Mouse (Mus musculus): ENCODE results near the gene Foxl2.

DNA sequence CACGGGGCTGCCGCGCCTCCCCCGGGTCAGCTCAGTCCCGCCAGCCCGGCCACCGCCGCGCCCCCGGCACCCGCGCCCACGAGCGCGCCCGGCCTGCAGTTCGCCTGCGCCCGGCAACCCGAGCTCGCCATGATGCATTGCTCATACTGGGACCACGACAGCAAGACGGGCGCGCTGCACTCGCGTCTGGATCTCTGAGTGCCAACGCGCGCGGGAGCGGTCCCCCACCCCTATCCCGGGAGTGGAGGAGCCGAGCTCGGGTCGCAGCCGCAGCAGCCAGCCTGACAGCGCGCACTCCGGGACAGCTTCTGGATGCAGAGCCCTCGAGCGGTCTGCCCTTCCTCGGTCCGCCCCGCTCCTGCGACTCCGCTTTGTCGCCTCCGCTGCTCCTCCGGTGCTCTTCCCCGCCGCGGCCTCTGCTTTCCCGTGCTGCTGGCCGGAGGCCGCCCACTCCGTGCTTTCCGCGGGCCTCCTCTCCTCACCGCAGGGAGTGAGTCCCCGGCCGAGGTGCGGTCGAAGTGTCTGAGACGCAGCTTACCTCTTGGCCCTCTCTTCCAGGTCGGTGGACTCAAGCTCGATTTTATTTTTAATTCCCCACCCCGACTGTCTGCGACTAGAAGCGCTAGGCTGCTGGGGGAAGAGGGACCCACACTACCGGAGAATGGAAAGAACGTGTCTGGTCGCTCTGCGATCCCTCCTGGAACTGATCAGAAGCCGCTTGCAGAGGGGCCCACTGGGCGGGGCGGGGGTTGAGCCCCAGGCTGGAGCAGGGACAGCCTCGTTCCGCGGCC, 1.7 kb downstream of the Foxl2 start:
- TF ChIP-seq CTCF (IDR thresholded peaks at IDR 0.05; ENCODE audit: low read depth, low read length) (no peak), GATA1 (IDR thresholded peaks at IDR 0.05; ENCODE audit: borderline replicate concordance, low read length) (no peak), POLR2AphosphoS5 (IDR thresholded peaks at IDR 0.05; ENCODE audit: insufficient replicate concordance, low read depth, low read length) (no peak), TAL1 (conservative IDR thresholded peaks at IDR 0.05; ENCODE audit: low read depth, low read length) (no peak), GATA2 (IDR thresholded peaks at IDR 0.05; ENCODE audit: borderline replicate concordance, low read depth, low read length) (no peak)
